Mouse (Mus musculus) megakaryocyte, embryonic 14.5 days (primary cell): Measurements from ENCODE around the gene Eif4ebp2. TPM values are rescaled to one million over a fixed set of nuclear protein-coding genes. Genes with fewer than 3 reads are reported as not detected.

Source experiments
- H3K27me3 ChIP-seq: replicated peaks from 2 replicates; pipeline ENCODE3; 2012; ENCODE audit warnings: inconsistent platforms
- H3K36me3 ChIP-seq: replicated peaks from 2 replicates; pipeline ENCODE3; 2012; ENCODE audit warnings: low read length, inconsistent platforms, mixed read lengths
- H3K4me1 ChIP-seq: 2 replicates; pipeline ENCODE4 v1.6.1; 2012; ENCODE audit warnings: inconsistent platforms
- H3K4me3 ChIP-seq: replicated peaks from 2 replicates; pipeline ENCODE3; 2012; ENCODE audit warnings: moderate library complexity, mild to moderate bottlenecking, inconsistent platforms
- H3K9me3 ChIP-seq: 2 replicates; pipeline ENCODE4 v1.6.1; 2012; ENCODE audit warnings: inconsistent platforms
- FLI1 ChIP-seq: IDR thresholded peaks from 2 replicates; pipeline ENCODE4 v1.6.1; 2012; ENCODE audit warnings: low read length, inconsistent platforms, mixed read lengths
- GATA1 ChIP-seq: IDR thresholded peaks from 3 replicates; pipeline ENCODE4 v1.6.1; 2012; ENCODE audit warnings: mixed read lengths, low read length, inconsistent platforms, borderline replicate concordance
- polyA plus RNA-seq: library from polyadenylated mRNA; stranded (reverse); fragments of >175 nt; gene quantifications from 2 replicates; pipeline ENCODE4 v1.2.3, GENCODE M21; 2012; ENCODE audit warnings: low replicate concordance; ENCODE audit not compliant: insufficient read depth

The Eif4ebp2 gene
- polyA plus RNA-seq, 1 experiment: 24.5 TPM

- no peaks in the 10 kb centered on the region for H3K9me3 ChIP-seq
- H3K4me1 ChIP-seq: peaks cover 50% of the 10 kb centered on the region
- H3K4me3 ChIP-seq: no peak overlapping the region
- no peaks in the 10 kb centered on the region for H3K36me3 ChIP-seq
- TF ChIP-seq FLI1: no peak
- H3K27me3 ChIP-seq: peaks cover 79% of the 10 kb centered on the region
These were observed 73.0 kb downstream of the Eif4ebp2 start for GRCm38 (mm10) chr10:61379340-61380040.

DNA sequence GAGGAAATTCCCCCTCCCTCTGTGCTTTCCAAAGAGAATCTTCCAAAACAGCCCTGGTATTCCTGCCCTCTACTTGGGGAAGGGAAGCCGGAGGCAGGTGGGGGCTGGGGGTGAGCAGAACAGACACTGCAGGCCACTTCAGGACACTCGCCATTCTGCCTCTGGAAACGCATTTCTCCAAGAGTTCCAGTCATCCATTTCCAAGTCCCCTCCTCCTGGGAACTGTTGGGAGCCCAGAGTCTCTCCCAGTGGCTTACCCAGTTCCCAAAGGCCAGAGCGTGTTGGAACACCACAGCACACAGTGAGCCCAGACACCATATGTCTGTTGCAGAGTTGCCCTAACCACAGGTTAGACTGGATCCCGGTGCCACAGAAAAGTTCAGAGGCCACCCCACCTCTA lies 73.8 kb downstream of the Eif4ebp2 start:
- H3K4me1 ChIP-seq: peaks cover 55% of the 10 kb centered on the region
- peaks cover 71% of the 10 kb centered on the region for H3K27me3 ChIP-seq
- H3K36me3 ChIP-seq: no peaks in the 10 kb centered on the region
- TF ChIP-seq FLI1 (no peak), GATA1 (no peak)
- H3K9me3 ChIP-seq: no peaks in the 10 kb centered on the region
- no peak overlapping the region for H3K4me3 ChIP-seq

Other genes starting within 250 kb of the Eif4ebp2 start
- gene Adamts14, start 179.2 kb downstream of the Eif4ebp2 start, polyA plus RNA-seq: 0.12 TPM in 1 of 2 replicates, not detected in the other
- not detected in 2 replicates for gene Prf1, start 154.8 kb downstream of the Eif4ebp2 start, polyA plus RNA-seq
- gene Pald1, start 69.1 kb downstream of the Eif4ebp2 start, polyA plus RNA-seq: 0.30 TPM in 1 of 2 replicates, not detected in the other
- gene Nodal, start 34.7 kb downstream of the Eif4ebp2 start, polyA plus RNA-seq: not detected in 2 replicates
- gene Lrrc20, start 23.1 kb upstream of the Eif4ebp2 start, polyA plus RNA-seq: 2.0 and 5.2 TPM in 2 replicates
- 0.09 TPM in 1 of 2 replicates, not detected in the other for gene Npffr1, start 142.8 kb upstream of the Eif4ebp2 start, polyA plus RNA-seq
- gene Ppa1, start 195.9 kb upstream of the Eif4ebp2 start, polyA plus RNA-seq: 7.3 and 17.6 TPM in 2 replicates
- gene Sar1a, start 227.6 kb upstream of the Eif4ebp2 start, polyA plus RNA-seq: 24.0 and 57.2 TPM in 2 replicates
- gene Tysnd1, start 242.9 kb upstream of the Eif4ebp2 start, polyA plus RNA-seq: 167 and 296 TPM in 2 replicates